Mouse (Mus musculus) adrenal gland, adult 8-10 months (tissue): ENCODE measurements around the gene Csnk1g2. TPM values are rescaled to one million over a fixed set of nuclear protein-coding genes. Genes with fewer than 3 reads are reported as not detected.
A peak's percentile ranks its signal among the peaks of the same experiment; 100 is the strongest.

ENCODE experiments used
- DNase-seq: peaks from one replicate; pipeline ENCODE4 v3.0.0; 2022
- microRNA-seq, 2 experiments: library from miRNA; unstranded; fragments of <30 nt; microRNA quantifications; one replicate each; pipeline ENCODE4 v1.2.0; 2022
- total RNA-seq, 4 experiments: library from RNA; stranded (reverse); gene quantifications; 2 replicates each; pipeline ENCODE4 v1.2.4; 2022

Csnk1g2 gene
- total RNA-seq, 4 experiments from 2014 or later: 157 to 173 (median 165) TPM

DNA sequence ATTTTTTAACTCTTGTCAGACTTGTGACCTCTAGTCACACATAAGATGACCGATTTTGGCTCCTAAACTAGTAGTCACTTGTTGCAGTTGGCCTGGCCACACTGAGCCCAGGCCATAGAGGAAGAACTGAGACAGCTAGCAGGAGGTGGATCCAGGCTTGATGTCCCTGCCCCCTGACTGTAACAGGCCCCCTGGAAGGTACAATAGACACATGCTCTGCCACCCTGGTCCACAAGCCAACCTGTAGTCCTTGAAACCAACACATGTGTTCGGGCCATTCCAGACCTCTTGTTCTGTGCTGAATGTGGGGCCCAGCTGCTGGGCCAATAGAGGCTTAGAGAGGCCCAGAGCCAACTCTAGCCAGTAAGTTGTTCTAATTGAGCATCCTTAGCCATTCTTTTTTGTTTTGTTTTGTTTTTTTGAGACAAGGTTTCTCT lies 57.6 kb downstream of the Csnk1g2 start:
- no peak for DNase-seq

DNA sequence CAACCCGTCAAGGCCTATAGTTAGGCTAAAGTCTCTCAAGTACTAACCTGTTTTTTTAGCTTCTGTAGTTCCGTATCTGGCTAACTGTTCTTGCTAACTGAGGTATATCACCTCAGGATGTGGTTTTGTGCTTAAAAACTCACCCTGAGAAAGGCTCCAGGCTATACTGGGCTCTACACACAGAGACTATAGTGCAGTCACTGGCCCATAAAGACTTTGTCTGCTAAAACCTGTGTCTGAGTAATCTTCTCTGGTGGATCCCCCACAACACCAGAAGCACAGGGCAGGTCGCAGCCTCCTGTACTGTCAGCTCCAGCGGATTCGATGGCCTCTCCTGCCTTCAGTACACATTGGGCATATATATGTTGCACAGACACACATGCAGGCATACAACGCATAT lies 59.4 kb downstream of the Csnk1g2 start:
- no peak for DNase-seq

DNA sequence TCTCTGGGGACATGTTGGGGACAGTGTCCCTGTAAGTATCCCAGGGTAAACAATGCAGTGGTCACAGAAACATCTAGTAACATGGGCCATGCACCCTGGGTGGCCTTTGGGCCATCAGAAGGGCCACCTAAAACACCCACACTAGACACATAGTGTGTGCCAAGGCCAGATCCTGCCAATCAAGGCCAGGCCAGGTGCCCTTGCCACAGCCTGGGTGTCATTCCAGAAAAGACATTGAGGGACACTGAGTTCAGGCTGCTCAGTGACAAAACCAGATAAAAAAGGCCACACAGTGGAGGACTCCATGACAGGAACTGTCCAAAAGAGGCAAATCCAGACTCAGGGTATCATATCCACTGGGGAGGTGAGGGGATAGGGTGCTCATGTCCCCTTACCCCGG lies 61.0 kb downstream of the Csnk1g2 start:
- no peak for DNase-seq

DNA sequence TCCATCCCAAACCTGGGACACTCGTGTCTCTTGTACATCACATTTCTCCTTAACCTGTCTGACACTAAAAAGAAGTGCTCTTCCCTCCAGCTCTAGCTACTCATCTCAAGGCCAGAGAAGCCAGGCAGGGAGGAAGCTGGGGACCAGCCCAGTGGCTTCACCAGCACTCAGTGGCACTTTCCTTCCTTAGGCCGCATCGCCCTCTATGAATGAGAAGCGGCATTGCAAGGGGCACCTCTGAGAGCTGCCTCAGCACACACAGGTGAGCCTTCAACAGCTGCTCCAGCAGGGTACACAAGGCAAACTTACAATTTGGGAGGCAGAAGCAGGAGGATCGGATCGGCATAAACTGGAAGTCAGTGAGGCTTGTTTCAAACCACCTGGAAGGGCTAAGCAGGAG lies 61.6 kb downstream of the Csnk1g2 start:
- DNase-seq: peak; percentile 71

DNA sequence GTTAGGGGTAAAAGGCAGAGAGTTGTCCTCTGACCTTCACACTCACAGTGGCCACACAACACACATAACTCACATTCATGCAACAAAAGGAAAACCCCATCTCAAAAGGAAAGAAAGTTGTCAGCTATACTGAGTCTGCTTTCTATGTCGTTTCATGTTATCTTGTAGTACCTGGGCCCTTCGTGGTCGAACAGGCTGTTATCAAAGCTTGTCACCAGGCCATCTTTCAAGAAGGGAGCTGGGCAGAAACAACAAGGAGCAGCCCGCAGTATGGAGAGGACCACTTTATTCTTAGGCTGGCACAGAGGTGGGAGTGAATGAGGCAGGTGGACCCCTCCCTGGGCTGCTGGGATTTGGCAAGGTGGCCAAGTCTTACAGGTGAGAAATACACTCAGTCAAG lies 62.3 kb downstream of the Csnk1g2 start:
- DNase-seq: no peak

DNA sequence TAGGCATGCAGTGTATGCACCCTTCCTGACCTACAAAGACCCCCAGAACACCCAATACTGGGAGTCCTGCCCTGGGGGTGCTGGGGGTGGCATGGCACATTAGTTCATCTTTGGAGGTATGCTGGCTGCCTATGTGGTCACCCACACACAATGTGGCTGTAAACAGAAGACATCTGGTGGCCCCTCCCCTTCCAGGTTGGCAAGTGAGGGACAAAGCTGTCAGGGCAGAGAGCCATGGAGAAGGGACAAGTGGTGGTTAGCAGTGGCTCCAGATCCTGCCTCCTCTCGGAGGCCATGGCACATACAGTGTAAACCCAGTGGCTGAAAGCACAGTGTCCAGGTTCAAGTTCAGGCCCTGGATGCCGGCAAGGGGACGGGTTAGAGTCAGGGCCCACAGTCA lies 64.0 kb downstream of the Csnk1g2 start:
- no peak for DNase-seq

DNA sequence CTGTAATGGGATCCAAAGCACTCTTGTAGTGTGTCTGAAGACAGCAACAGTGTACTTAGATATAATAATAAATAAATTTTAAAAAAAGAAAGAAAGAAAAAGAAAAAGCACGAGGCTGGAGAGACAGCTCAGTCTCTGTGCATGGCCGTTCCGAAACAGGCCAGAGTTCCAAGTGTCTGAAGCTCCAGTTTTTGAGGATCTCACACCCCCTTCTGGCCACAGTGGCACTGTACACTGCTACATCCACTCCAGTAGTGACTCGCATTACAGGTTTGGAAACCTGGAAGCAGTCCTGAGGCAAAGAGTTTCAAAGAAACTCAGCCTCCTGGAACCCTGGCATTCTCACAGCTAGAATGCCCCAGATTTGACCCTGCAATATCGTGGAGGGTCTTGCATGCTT lies 65.2 kb downstream of the Csnk1g2 start:
- DNase-seq: peak; percentile 68

Small RNA genes lying within 50 kb of the gene (microRNA-seq; reads per million reads assigned to microRNA genes)
- 0.70 to 1.5 reads per million in 2 experiments for gene Mir6912

Other genes starting within 250 kb of the Csnk1g2 start
- gene Mex3d, start 235.2 kb upstream of the Csnk1g2 start, total RNA-seq: 10 to 100 TPM; 17.4 to 21.6 (median 20.8) TPM
- 100 to 1,000 TPM; 147 to 161 (median 156) TPM for gene Mbd3, start 223.3 kb upstream of the Csnk1g2 start, total RNA-seq
- 100 to 1,000 TPM; 515 to 715 (median 604) TPM for gene Uqcr11, start 216.0 kb upstream of the Csnk1g2 start, total RNA-seq
- gene Tcf3, start 189.2 kb upstream of the Csnk1g2 start, total RNA-seq: 10 to 100 TPM; 56.7 to 75.7 (median 66.8) TPM
- not detected for gene Onecut3, start 128.0 kb upstream of the Csnk1g2 start, total RNA-seq
- 1 to 10 TPM; 1.2 to 3.0 (median 1.9) TPM for gene Atp8b3, start 83.7 kb upstream of the Csnk1g2 start, total RNA-seq
- gene Rexo1, start 61.3 kb upstream of the Csnk1g2 start, total RNA-seq: 10 to 100 TPM; 54.2 to 60.1 (median 57.0) TPM
- 10 to 100 TPM; 12.7 to 15.4 (median 14.6) TPM for gene Klf16, start 45.5 kb upstream of the Csnk1g2 start, total RNA-seq
- gene Abhd17a, start 32.5 kb upstream of the Csnk1g2 start, total RNA-seq: 100 to 1,000 TPM in 1 of 4 experiments, 10 to 100 TPM in 3; 97.0 to 101 (median 97.8) TPM
- 10 to 100 TPM; 58.7 to 79.9 (median 70.3) TPM for gene Scamp4, start 20.0 kb upstream of the Csnk1g2 start, total RNA-seq
- gene Adat3, start 20.0 kb upstream of the Csnk1g2 start, total RNA-seq: 1 to 10 TPM; 1.8 to 4.7 (median 2.9) TPM
- 1 to 10 TPM; 1.0 to 4.8 (median 3.5) TPM for gene Gm49322, start 16.8 kb upstream of the Csnk1g2 start, total RNA-seq
- gene Btbd2, start 34.2 kb downstream of the Csnk1g2 start, total RNA-seq: 10 to 100 TPM; 63.4 to 94.6 (median 79.1) TPM
- gene Mknk2, start 55.3 kb downstream of the Csnk1g2 start, total RNA-seq: 100 to 1,000 TPM; 106 to 157 (median 123) TPM
- gene Mob3a, start 79.1 kb downstream of the Csnk1g2 start, total RNA-seq: 10 to 100 TPM; 16.2 to 33.5 (median 25.7) TPM
- gene Izumo4, start 79.3 kb downstream of the Csnk1g2 start, total RNA-seq: 10 to 100 TPM; 19.3 to 46.2 (median 33.3) TPM
- gene Ap3d1, start 119.4 kb downstream of the Csnk1g2 start, total RNA-seq: 100 to 1,000 TPM in 2 of 4 experiments, 10 to 100 TPM in 2; 91.8 to 136 (median 113) TPM
- gene Dot1l, start 132.4 kb downstream of the Csnk1g2 start, total RNA-seq: 10 to 100 TPM; 35.0 to 78.6 (median 57.4) TPM
- gene Sf3a2, start 175.4 kb downstream of the Csnk1g2 start, total RNA-seq: 10 to 100 TPM; 52.0 to 78.6 (median 55.5) TPM
- 100 to 1,000 TPM in 3 of 4 experiments, 10 to 100 TPM in 1; 92.4 to 130 (median 107) TPM for gene Plekhj1, start 175.8 kb downstream of the Csnk1g2 start, total RNA-seq
- gene Amh, start 182.4 kb downstream of the Csnk1g2 start, total RNA-seq: 1 to 10 TPM in 1 of 4 experiments, under 1 TPM in 3; 0.20 to 1.3 (median 0.68) TPM
- 10 to 100 TPM in 2 of 4 experiments, 1 to 10 TPM in 2; 5.7 to 23.4 (median 12.4) TPM for gene Jsrp1, start 190.7 kb downstream of the Csnk1g2 start, total RNA-seq
- 1,000 to 10,000 TPM in 1 of 4 experiments, 100 to 1,000 TPM in 3; 825 to 1,012 (median 923) TPM for gene Oaz1, start 203.8 kb downstream of the Csnk1g2 start, total RNA-seq
- gene Lingo3, start 221.2 kb downstream of the Csnk1g2 start, total RNA-seq: 10 to 100 TPM in 3 of 4 experiments, 1 to 10 TPM in 1; 8.4 to 21.5 (median 15.9) TPM
- 10 to 100 TPM; 27.4 to 54.4 (median 34.0) TPM for gene Lsm7, start 232.4 kb downstream of the Csnk1g2 start, total RNA-seq
- gene Sppl2b, start 232.4 kb downstream of the Csnk1g2 start, total RNA-seq: 10 to 100 TPM; 28.1 to 45.3 (median 36.1) TPM
- gene Tmprss9, start 249.0 kb downstream of the Csnk1g2 start, total RNA-seq: under 1 TPM in 1 of 4 experiments, not detected in 3; 0.18 TPM